Mouse (Mus musculus) effector memory CD4-positive, alpha-beta T cell, adult 5 months (primary cell): ENCODE measurements around the gene Bsx. TPM values are rescaled to one million over a fixed set of nuclear protein-coding genes. Genes with fewer than 3 reads are reported as not detected.

Source experiments
- polyA plus RNA-seq: library from polyadenylated mRNA; unstranded; fragments of 100-300 nt; shearing (Covaris generic); gene quantifications from one replicate; pipeline ENCODE4 v1.2.1, GENCODE M21; 2017

The Bsx gene
- not detected for polyA plus RNA-seq

GRCm38 (mm10) chr9:40873556-40874470 is at the start of gene Bsx:
TSS of gene Bsx (plus strand) at chr9:40874127.

Other genes with a start within 250 kb of the Bsx start
- not detected for gene Gm21915, start 203.5 kb upstream of the Bsx start, polyA plus RNA-seq
- gene Clmp, start 188.2 kb upstream of the Bsx start, polyA plus RNA-seq: not detected
- 4,622 TPM for gene Hspa8, start 73.1 kb upstream of the Bsx start, polyA plus RNA-seq
- gene Jhy, start 90.0 kb downstream of the Bsx start, polyA plus RNA-seq: not detected
- gene Crtam, start 130.5 kb downstream of the Bsx start, polyA plus RNA-seq: 11.4 TPM